Mouse (Mus musculus) G1E (cell line): ENCODE data around the gene Slc35f6.

Experiments used
- CTCF ChIP-seq: IDR thresholded peaks from 2 replicates; pipeline ENCODE4 v1.5.1; 2012; ENCODE audit warnings: low read depth, low read length, inconsistent platforms, mixed read lengths
- GATA1 ChIP-seq: IDR thresholded peaks from 2 replicates; pipeline ENCODE4 v1.6.1; 2012; ENCODE audit warnings: borderline replicate concordance, low read length, inconsistent platforms, mixed read lengths
- GATA2 ChIP-seq: IDR thresholded peaks from 2 replicates; pipeline ENCODE4 v1.6.1; 2012; ENCODE audit warnings: low read depth, low read length, inconsistent platforms, borderline replicate concordance
- POLR2AphosphoS5 ChIP-seq: IDR thresholded peaks from 2 replicates; pipeline ENCODE4 v1.6.1; 2012; ENCODE audit warnings: low read depth, low read length, inconsistent platforms; ENCODE audit not compliant: insufficient replicate concordance
- TAL1 ChIP-seq: conservative IDR thresholded peaks from 2 replicates; pipeline ENCODE4 v1.6.1; 2012; ENCODE audit warnings: low read depth, low read length, inconsistent platforms, mixed read lengths

GRCm38 (mm10) chr5:30667215-30667614 lies 19.5 kb downstream of the Slc35f6 start:
- TF ChIP-seq GATA1 (no peak), CTCF (no peak), TAL1 (no peak), POLR2AphosphoS5 (no peak), GATA2 (no peak)
